Mouse (Mus musculus) induced T-regulatory cell, adult 2 months (primary cell): ENCODE results near the gene Dleu7.
A peak's percentile ranks its signal among the peaks of the same experiment; 100 is the strongest.

ENCODE experiments used
- DNase-seq: peaks from one replicate; pipeline ENCODE4 v3.0.0-alpha.2; 2012; ENCODE audit warnings: low read depth

The Dleu7 gene

GRCm38 (mm10) chr14:62292488-62293339, at the start of gene Dleu7, which contains the start of gene Rnaseh2b:
Gene Dleu7, minus strand, starts transcription at chr14:62293047.
Gene Rnaseh2b, plus strand, starts transcription at chr14:62292589.
- DNase-seq = peak; percentile 46

DNA sequence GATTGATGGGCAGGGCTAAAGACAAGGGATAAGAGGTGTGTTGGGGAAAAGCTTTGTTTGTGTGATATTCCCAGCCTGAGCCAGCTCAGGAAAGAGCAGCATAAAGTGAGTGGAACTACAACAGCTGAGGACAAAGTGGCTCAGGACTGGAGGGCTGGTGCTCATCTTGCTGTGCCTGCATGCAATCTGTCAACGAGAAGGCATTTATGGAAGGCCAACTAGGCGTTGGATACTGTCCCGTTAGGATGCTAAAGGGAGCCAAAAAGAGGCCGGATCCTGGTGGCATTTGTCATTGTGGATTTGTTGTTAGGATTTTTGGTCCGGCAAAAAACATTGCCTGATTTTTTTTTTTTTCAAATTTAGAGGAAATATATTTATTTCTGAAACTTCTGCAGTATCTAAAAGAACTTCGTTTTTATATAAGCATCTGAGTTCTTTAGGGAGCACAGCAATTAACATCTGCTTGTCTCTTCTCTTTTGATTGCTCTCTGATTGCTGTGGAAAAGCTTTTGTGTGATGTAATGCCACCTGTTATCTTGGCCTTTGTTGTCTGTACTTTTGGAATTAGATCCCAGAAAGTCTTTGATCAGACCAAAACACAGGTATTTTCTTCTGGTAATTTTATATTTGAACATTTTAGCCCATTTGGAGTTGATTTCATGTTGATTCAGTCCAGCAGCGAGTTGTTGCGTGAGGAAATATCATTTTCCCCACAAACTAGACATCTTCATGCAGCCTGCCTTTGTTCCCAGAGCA, 49.2 kb upstream of the Dleu7 start:
- no peak for DNase-seq

GRCm38 (mm10) chr14:62339196-62339595, 46.3 kb upstream of the Dleu7 start:
- DNase-seq = no peak

DNA sequence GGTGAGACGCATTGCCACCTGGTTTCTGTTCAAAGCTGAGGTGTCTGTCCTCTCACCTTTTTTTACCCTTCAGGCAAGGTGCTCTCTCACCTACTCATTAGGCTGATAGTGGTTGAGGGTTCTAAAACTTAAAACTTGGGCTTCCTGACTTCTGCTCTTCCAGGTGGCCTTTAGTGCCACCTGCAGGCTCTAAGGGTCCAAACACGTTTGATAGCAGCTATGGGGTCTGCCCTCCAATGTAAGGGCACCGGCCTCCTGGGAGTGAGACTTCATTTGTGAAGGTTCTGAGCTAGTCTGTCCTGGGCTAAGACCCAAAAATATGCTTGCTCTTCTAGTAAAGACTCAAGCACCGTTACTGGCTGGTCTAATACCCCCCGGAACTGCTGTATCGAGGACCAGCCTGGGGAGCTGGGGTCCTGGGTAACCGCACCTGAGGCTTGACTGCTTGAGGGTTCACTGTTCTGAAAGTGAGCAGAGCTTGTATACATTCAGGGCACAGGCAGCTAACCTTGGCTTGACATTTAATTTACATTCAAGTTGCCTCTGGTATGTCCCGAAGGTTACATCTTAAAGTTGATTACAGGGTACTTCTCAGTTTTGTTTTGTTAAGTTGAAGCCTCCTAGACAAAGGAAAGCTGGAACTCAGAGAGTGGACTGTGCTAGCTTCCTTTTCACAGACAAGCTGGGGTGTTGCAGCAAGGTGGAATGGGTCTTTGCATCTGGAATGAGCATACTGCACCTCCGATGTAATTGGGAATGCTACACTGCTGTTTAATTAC, 41.3 kb upstream of the Dleu7 start:
- peak; percentile 49 for DNase-seq

GRCm38 (mm10) chr14:62331866-62332619, 39.2 kb upstream of the Dleu7 start:
- peak; percentile 92 for DNase-seq

DNA sequence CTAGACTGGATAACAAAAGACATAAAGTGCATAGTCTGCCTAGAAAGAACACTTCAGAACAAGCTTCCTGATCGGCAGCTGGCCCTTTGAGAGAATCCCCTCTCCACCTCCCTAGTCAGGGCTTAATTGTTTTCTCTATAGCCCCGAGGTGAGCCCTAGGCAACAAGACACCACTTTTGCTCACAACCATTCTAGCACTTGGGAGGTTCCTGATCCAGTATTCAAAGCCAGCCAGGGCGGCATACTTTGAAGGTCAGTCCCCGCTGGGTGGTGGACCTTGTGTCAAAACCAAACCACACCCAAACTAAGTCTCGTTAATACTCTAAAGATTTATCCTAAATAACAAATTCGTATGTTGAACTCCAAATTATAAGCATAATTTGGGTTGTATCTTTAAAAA, 38.6 kb upstream of the Dleu7 start:
- no peak for DNase-seq

DNA sequence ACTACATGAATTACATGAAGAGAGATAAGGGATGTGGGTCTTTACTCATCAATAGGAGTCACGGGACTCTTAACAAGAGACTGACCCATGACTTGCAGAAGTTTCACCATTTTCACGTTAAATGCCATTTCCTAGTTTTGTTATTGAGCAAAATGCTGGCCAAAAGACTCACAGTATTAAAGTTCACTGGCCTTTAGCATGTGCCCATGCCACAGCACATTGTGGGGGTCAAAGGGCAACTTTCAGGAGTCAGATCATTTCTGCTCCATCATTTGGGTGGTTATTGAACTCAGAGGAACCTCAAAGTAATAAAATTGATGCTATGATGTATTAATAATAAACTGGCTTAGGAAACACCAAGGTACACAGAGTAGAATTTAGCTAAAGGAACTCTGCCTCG, 36.8 kb upstream of the Dleu7 start:
- DNase-seq = no peak

- no peak for DNase-seq
Observed at GRCm38 (mm10) chr14:62328606-62329005, 35.8 kb upstream of the Dleu7 start.

DNA sequence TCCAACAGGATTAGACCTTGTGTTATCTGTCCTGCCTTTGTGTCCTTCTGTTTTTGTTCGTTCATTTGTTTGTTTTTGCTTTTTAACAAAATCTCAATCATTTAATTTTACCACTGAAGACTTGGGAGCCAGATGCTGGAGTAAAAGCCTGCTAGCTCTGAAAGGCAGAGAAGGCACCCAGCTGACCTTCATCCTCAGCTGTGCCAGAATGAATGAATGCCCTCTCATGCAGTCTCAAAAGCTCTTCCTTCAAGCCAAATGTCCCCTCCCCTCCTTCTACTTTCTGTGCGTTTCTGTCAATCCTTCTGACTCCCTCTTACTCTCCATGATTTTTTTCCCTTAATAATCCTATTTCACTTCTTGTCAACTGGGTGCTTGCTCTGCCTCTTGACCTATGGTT, 34.3 kb upstream of the Dleu7 start:
- DNase-seq = no peak

DNA sequence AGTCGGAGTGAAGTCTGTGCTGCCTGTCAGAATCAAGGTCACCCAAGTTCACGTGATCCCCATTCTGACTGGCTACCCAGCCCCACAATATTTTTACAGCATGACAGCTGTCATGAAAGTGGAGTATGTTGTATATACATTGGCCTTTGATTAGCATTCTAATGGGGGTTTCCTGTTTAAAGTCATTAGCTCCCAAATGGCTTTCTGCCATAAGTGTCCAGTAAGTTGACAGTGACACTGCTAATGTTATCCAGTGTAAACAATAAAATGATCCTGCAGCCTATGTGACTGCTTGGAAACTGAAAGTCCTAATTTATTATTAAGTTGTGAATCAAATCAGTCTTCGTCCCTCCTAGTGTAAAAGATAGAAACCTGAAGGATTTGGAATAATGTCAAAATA, 33.2 kb upstream of the Dleu7 start:
- no peak for DNase-seq

DNA sequence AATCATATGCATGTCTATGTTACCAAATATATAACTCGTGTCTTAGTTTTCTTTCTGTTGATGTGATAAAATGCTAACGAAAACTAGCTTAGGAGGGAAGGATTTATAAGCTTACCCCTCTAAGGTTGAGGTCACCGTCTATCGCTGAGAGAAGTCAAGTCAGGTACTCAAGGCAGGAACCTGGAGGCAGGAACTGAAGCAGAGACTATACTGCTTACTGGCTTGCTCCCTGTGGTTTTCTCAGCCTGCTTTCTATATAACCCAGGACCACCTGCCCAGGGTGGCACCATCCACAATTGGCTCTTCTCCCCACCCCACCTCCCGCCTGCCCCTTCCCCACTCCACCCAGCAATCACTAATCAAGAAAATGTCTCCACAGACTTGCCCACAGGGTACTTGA, 32.1 kb upstream of the Dleu7 start:
- no peak for DNase-seq

DNA sequence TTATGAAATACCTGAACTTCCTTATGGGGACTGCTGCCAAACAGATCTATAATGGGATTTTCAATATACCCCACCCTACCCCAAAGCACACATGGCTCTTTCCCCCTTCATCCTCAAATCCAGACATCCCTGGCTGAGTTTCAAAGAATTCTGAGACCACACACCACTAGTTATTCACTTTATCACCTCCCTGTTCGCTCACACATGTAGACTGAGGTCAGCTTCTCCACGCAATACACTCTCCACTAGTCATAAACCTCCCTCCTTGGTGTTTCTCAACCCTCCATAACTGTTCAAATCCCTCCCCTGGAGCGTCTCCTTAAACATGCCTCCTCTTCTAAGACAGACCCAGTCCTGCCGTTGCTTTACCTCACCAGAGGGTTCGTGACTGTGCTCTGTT, 30.6 kb upstream of the Dleu7 start:
- no peak for DNase-seq

DNA sequence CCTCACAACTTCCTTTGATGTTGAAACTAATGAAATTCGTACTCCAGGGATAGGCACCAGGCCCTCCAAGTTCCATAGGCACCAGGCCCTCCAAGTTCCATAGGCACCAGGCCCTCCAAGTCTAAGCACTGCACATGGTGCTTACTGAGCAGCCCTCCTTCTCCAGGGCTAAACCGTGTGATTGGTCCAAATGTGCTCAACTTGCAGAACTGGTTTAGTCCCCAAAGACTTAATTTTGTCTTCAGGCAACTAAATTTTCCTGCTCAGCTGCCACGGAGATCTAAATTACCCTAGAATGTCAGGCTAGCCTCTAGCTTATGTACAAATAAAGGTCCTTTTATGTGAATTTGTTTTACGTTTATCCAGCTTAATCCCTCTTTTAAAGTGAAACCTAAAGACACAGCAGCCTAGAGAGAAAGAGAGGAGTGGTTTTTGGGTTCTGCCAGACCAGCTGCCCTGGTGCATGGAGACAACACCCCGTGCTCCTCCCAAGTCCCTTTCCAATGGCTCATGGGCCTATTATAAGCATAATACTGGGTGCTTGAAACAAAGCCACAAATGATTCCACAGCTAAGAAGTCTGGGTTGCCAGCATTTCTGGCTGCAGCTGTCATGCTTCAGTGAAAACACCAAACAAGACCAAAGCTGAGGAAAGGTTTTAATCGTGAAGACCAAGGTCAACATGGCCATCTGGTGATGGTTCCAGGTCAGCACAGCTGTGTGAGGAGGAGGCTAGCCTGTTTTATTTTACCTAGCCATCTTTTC, 29.9 kb upstream of the Dleu7 start:
- no peak for DNase-seq

DNA sequence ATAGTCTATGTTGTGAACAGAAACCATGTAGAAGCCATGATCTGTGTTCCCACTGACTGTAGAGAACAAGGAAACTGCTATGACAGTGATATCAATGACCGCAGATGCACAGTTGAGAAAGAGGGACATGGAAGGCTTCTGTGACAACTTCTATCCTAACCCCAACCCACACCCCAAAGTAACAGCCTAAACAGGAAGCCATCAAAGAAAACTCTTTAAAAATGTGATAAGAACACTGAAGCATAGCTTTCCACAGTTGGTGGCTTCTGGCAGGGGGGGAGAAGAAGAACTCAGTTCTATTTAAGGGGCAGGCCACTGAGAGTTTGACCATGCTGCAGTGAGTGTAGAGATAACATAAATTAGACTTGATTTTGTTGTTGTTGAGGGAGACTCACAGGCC, 18.8 kb upstream of the Dleu7 start:
- no peak for DNase-seq

- no peak for DNase-seq
Observed at GRCm38 (mm10) chr14:62309026-62309425, 16.2 kb upstream of the Dleu7 start.

- no peak for DNase-seq
Observed at GRCm38 (mm10) chr14:62307555-62307954, 14.7 kb upstream of the Dleu7 start.

DNA sequence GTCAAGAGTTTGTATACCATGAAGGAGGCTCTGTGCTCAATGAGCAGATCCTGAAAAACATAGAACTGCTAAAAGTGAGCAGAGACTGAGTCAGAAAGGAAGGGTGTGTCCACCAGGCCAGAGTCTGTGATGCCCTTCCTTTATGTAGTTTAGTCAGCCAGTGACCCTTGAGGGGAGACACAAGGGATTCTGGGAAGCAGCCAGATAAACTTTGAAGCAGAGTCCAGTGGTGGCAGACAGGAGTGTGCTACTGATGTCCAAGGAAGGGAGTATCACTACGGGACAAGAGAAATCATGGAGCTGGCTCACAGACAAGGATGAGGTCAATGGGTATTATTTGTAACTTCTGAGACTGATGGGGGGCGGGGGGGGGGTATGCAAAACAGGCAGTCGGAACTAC, 7.2 kb upstream of the Dleu7 start:
- DNase-seq = no peak

DNA sequence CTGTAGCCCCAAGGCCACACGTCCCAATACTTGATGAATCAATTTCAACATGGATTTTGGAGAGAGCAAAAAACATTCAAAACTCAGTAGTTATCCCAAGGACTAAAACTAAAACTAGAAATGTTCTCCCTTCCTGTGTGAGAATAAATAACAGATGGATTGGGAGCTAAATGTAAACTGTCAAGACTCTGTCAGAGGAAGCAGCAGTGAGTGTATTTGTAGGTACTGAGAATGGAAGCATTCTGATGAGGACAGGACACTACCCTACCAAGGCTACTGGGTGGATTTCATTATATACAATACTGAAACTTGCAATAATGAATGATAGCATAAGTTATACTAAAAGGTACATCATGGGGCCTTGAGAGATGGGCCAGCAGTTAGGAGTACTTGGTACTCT, 6.0 kb upstream of the Dleu7 start:
- DNase-seq = no peak

- peak; percentile 8 for DNase-seq
Observed at GRCm38 (mm10) chr14:62292166-62292487, 720 bp downstream of the Dleu7 start.

GRCm38 (mm10) chr14:62291406-62291987, 1.4 kb downstream of the Dleu7 start:
- DNase-seq = no peak

GRCm38 (mm10) chr14:62288731-62289130, 4.1 kb downstream of the Dleu7 start:
- no peak for DNase-seq
